Mouse (Mus musculus) limb, embryonic 11.5 days (tissue): ENCODE data around the gene Lrrc59. TPM values are rescaled to one million over a fixed set of nuclear protein-coding genes. Genes with fewer than 3 reads are reported as not detected.

ENCODE experiments used
- ATAC-seq: fragments of 200-750 bp; cut with Nextera tagmentation; 2 replicates; pipeline ENCODE4 v1.8.0; 2017; ENCODE audit warnings: low read depth; ENCODE audit not compliant: insufficient number of reproducible peaks, low FRiP score, low TSS enrichment
- DNase-seq: peaks from one replicate; pipeline ENCODE4 v3.0.0-alpha.2; 2015; ENCODE audit warnings: low spot score
- H3K27ac ChIP-seq: fragments of 300-500 bp; sonication (generic); replicated peaks from 2 replicates; pipeline ENCODE4 v1.5.1; 2014; ENCODE audit warnings: low read depth, mild to moderate bottlenecking, low read length
- H3K27me3 ChIP-seq: fragments of 300-500 bp; sonication (generic); 2 replicates; pipeline ENCODE4 v1.6.1; 2014; ENCODE audit warnings: mild to moderate bottlenecking, low read length, mixed read lengths; ENCODE audit not compliant: control insufficient read depth, insufficient read depth
- H3K36me3 ChIP-seq: fragments of 300-500 bp; sonication (generic); 2 replicates; pipeline ENCODE4 v1.6.1; 2014; ENCODE audit warnings: mild to moderate bottlenecking, low read length, moderate library complexity, mixed read lengths; ENCODE audit not compliant: control insufficient read depth, insufficient read depth
- H3K4me1 ChIP-seq: fragments of 300-500 bp; sonication (generic); 2 replicates; pipeline ENCODE4 v1.6.1; 2014; ENCODE audit warnings: low read length, mixed read lengths; ENCODE audit not compliant: control insufficient read depth, insufficient read depth
- H3K4me2 ChIP-seq: fragments of 300-500 bp; sonication (generic); 2 replicates; pipeline ENCODE4 v1.6.1; 2014; ENCODE audit warnings: low read depth, mild to moderate bottlenecking, moderate library complexity; ENCODE audit not compliant: severe bottlenecking
- H3K4me3 ChIP-seq: fragments of 300-500 bp; sonication (generic); 2 replicates; pipeline ENCODE4 v1.5.1; 2014; ENCODE audit warnings: low read depth, low read length
- H3K9ac ChIP-seq: fragments of 300-500 bp; sonication (generic); 2 replicates; pipeline ENCODE4 v1.6.1; 2014; ENCODE audit warnings: mild to moderate bottlenecking, low read length
- H3K9me3 ChIP-seq: fragments of 300-500 bp; sonication (generic); 2 replicates; pipeline ENCODE4 v1.6.1; 2016; ENCODE audit warnings: low read length; ENCODE audit not compliant: control insufficient read depth
- WGBS: fragments of 180-500 bp; shearing (Covaris S2); extraction: QIAGEN DNeasy Blood & Tissue Kit; methylation state at CpG from one replicate; pipeline ENCODE4 v1.1.7; 2014; 5-methylcytosine and 5-hydroxymethylcytosine counted together
- polyA plus RNA-seq: library from polyadenylated mRNA; unstranded; fragments of >200 nt; fragmentation: Nextera tagmentation; extraction: Ambion mirVana; gene quantifications from 2 replicates; pipeline ENCODE4 v1.2.1, GENCODE M21; 2014

Gene Lrrc59
- polyA plus RNA-seq, 1 experiment from 2014 or later: 191 TPM

- WGBS: under 1% methylated on average over 46 of the region's 52 CpGs
- Histone ChIP-seq H3K27ac (no peak within 1 kb of the TSS; the same call in 1 of the 2 replicates), H3K36me3 (no peaks in the 10 kb centered on the region), H3K4me1 (0 out of 2 replicates have a peak, but pooled peaks cover 6% of the 10 kb centered on the region), H3K9me3 (no peaks in the 10 kb centered on the region), H3K4me3 (peak within 1 kb of the TSS; percentile 59), H3K27me3 (no peaks in the 10 kb centered on the region), H3K9ac (peak within 1 kb of the TSS; percentile 70), H3K4me2 (peak within 1 kb of the TSS; percentile 77)
- DNase-seq (peak; percentile 92), ATAC-seq (peak; percentile 91)
Observed at GRCm38 (mm10) chr11:94601321-94602281, 28.0 kb upstream of the Lrrc59 start, which contains the start of gene Acsf2. TSS of gene Acsf2 (minus strand) at chr11:94601871.

DNA sequence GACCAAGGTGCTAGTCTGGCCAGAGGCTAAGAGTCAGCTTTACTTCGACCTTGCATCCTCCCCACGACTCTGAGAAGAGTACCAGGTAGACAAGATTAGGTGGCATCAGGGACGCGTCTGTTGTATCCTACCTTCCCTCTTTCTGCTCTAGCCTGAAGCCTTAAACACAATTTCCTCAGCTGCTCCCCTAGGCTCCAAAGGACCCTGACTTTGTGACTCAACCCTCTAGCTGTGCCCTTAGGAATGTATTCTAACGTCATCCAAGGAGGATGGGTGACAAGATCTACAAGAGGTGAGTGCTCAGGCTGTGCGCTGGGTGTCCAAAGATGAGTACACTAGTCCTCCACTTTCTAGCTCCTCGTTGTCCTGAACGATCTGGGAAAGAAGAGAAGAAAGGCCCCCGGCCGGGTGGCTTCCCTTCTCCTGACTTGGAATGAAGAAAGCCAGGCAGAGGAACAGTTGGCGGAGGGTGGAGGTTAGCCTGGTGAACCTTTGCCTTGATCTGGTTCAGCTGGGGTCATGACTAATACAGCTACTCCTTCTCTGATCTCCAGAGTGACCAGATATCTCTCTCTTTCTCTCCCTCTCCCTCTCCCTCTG, 27.1 kb upstream of the Lrrc59 start:
- H3K27ac ChIP-seq: no peak overlapping the region
- DNase-seq (no peak), ATAC-seq (no peak)
- H3K4me3 ChIP-seq: peak overlapping the region; percentile 59; the same call in 1 of the 2 replicates
- no peaks in the 10 kb centered on the region for H3K36me3 ChIP-seq
- peak overlapping the region; percentile 77 for H3K4me2 ChIP-seq
- 62% methylated on average over 11 of the region's 11 CpGs for WGBS
- H3K9me3 ChIP-seq: no peaks in the 10 kb centered on the region
- 0 out of 2 replicates have a peak, but pooled peaks cover 6% of the 10 kb centered on the region for H3K4me1 ChIP-seq
- H3K9ac ChIP-seq: no peak overlapping the region
- no peaks in the 10 kb centered on the region for H3K27me3 ChIP-seq

DNA sequence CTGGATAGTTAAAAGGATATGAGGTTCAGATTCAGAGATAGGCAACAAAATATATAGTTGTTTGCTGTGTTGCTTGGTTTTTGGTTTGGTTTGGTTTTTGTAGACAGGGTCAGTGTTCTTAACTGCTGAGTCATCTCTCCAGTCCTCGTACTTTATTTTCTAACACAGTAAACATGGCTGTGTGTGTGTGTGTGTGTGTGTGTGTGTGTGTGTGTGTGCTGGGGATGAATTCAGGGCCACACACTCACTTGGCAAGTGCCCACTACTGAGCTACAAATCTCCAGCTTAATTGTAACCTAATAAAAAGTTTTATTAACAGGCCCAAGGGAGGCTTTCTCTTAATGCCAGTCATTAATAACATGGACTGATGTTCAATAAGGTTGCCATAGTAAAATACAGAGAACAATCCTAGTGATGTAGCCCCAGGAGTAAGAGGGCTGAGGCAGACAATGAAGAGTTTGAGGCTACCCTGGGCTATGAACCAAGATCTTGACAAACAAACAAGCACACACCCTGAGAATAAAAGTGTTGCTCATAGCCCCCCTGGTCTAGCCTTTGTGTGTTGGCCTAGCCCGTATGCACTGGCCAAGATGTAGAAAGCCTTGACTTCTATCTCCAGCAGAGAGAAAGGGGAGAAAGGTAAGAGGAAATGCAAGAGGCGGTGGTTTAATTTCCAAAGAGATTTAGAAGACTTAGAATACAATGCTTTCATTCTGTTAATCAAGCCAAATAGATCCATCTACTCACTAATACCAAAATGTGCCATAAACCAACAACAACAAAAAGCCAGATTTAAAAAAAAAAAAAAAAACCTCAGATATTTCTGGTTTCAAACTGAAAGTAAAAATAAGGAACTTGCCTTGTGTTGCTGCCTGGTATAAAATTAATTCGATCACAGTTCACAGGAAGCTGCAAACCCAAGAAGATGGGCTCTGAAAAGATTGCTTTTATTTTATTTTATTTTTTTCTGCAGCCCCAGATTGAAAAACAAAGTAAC, 18.5 kb upstream of the Lrrc59 start:
- Histone ChIP-seq H3K27me3 (no peaks in the 10 kb centered on the region), H3K4me3 (no peak overlapping the region), H3K36me3 (no peaks in the 10 kb centered on the region), H3K9ac (no peak overlapping the region), H3K4me1 (no peaks in the 10 kb centered on the region), H3K9me3 (no peaks in the 10 kb centered on the region), H3K27ac (no peak overlapping the region), H3K4me2 (no peak overlapping the region)
- WGBS: 78% methylated on average over 4 of the region's 4 CpGs
- ATAC-seq (no peak), DNase-seq (no peak)

DNA sequence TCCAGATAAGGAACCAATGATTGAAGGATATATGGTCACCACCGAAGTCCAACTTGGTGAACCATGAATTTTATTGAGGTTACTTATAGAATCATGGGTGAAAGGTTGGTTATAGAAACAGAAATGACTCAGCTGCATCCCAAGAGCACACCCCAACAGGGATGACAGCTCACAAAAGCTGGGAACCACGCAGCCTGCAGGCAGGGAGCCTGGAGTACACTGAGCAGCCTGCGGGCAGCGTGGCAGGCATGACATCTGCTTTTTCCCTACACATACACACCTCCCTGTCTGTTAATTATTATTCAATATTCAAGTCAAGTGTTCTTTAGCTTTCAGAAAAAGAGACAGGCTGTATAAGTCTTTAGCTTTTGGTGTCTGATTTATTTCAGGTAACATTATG, 15.0 kb upstream of the Lrrc59 start:
- Histone ChIP-seq H3K36me3 (no peaks in the 10 kb centered on the region), H3K27me3 (no peaks in the 10 kb centered on the region), H3K4me2 (no peak overlapping the region), H3K4me3 (no peak overlapping the region), H3K9me3 (no peaks in the 10 kb centered on the region), H3K27ac (no peak overlapping the region), H3K9ac (no peak overlapping the region), H3K4me1 (no peaks in the 10 kb centered on the region)
- no peak for DNase-seq
- no peak for ATAC-seq
- WGBS: 81% methylated on average over 4 of the region's 4 CpGs

DNA sequence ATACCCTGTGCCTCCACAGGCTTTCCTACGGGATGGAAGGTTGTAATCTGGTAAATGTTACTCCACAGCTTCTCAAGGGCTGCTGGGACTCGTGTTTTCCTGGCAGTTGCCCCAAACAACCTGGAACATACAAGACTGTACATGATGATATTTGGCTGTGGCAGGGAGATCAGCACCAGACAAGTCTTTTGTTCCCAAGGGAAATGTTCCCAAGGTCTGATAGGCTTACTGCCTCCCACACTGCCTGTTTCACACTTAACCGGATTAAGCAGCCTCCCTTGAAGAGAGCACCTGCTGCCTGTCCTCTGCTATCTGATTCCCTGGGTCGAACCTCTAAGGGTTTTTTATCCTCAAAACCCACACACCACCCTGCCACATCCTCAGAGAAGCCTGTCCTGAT, 14.1 kb upstream of the Lrrc59 start:
- Histone ChIP-seq H3K27ac (no peak overlapping the region), H3K36me3 (no peaks in the 10 kb centered on the region), H3K4me3 (no peak overlapping the region), H3K4me1 (no peaks in the 10 kb centered on the region), H3K9me3 (no peaks in the 10 kb centered on the region), H3K27me3 (no peaks in the 10 kb centered on the region), H3K9ac (no peak overlapping the region), H3K4me2 (no peak overlapping the region)
- DNase-seq (no peak), ATAC-seq (no peak)
- 37% methylated on average over 4 of the region's 4 CpGs for WGBS

DNA sequence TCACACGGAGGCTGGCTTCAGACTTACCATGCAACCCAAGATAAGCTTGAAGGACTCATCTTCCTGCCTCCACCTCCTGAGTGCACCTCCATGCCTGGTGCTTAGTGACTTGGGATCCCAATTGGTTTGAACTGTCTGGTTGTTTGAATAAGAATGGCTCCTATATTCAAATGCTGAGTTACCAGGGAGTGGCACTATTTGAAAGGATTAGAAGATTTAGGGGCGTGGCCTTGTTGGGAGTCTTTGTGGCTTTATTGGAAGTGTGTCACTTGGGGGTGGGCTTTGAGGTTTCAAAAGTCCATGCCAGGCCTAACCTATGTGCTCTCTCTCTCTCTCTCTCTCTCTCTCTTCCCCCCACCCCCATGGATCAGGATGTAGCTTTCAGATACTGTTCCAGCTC, 11.9 kb upstream of the Lrrc59 start:
- WGBS: 89% methylated on average over 2 of the region's 2 CpGs
- Histone ChIP-seq H3K4me2 (no peak overlapping the region), H3K27ac (no peak overlapping the region), H3K36me3 (no peaks in the 10 kb centered on the region), H3K9ac (no peak overlapping the region), H3K9me3 (no peaks in the 10 kb centered on the region), H3K4me3 (no peak overlapping the region), H3K4me1 (no peaks in the 10 kb centered on the region), H3K27me3 (no peaks in the 10 kb centered on the region)
- DNase-seq: no peak
- no peak for ATAC-seq

DNA sequence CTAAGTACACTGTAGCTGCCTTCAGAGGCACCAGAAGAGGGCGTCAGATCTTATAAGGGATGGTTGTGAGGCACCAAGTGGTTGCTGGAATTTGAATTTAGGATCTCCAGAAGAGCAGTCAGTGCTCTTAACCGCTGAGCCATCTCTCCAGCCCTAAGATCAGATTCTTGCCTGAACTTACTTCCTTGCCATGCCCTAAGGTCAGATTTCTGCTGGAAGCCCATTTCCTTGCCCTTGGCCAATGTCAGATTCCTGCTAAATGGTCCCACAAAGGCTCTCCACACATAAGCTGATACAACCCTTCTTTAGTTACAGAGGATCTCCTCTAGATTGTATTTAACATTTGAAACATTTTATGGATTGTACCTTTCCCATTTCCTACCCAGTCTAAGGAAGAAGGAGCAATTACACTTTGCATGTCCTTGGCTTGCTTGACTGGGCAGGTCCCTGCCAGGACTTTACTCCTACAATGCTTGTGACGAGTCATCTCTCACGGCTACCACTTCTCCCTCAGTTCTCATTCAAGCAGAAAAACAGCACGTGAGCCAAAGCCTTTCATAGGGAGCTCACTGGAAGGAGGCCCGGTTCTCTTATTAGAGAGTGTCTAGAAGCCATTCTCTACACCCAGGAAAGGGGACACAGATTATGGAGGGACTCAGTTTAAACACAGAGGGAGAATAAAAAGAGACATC, 8.7 kb upstream of the Lrrc59 start:
- Histone ChIP-seq H3K9me3 (no peaks in the 10 kb centered on the region), H3K4me2 (no peak overlapping the region), H3K27ac (no peak overlapping the region), H3K4me3 (no peak overlapping the region), H3K9ac (no peak overlapping the region), H3K27me3 (no peaks in the 10 kb centered on the region), H3K4me1 (no peaks in the 10 kb centered on the region), H3K36me3 (no peaks in the 10 kb centered on the region)
- 68% methylated on average over 6 of the region's 6 CpGs for WGBS
- no peak for ATAC-seq
- DNase-seq: no peak
